Mouse (Mus musculus) erythroblast, embryonic 14.5 days (primary cell): ENCODE results near the gene Ermap.

Experiments
- GATA1 ChIP-seq: IDR thresholded peaks from 2 replicates; pipeline ENCODE4 v1.6.1; 2012; ENCODE audit warnings: low read length, inconsistent platforms, mixed read lengths
- TAL1 ChIP-seq: IDR thresholded peaks from 3 replicates; pipeline ENCODE4 v1.6.1; 2012; ENCODE audit warnings: low read length, inconsistent platforms, mixed read lengths

DNA sequence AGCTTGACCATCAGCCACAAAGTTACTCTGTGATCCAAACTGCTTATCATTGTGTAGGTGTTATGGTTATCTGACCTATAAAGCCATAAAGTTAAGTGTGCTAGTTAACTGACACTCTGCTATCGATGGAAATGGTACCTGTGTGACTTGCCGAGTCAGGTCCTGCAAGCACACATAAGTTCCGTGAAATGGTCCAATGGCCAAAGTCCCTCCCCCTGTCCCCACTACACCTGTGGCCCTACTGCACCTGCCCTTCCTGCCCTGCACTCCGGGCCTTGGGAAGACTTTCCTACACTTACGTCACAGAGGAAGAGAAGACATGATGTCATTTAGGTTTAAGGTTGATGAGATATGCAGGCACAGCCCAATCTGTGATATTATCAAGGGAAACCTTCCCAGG lies 42.5 kb downstream of the Ermap start:
- TF ChIP-seq TAL1 (no peak), GATA1 (no peak)
